Mouse (Mus musculus): Measurements from ENCODE around the gene Olfr1417.

DNA sequence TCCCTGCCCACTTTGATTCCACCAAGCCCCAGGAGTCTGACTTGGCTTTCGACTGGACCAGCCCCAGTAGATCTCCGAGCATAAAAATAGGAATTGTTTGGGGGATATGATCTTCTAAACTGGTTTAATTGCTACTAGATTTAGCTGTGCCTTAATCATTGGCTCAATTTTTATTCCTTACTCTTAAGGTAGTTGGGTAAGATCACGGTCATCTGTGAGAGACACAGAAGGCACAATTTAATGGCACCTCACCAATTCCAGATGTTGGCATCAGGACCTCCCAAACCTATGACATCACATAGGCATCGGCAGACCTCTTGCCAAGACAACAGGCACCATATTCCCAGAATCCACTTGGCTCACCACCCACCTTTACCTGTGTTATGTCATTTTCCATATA is at the start of gene Olfr1417:
- no peak for TF ChIP-seq EP300 (IDR thresholded peaks at IDR 0.05; ENCODE audit: low read depth)
- no peak for TF ChIP-seq CTCF (IDR thresholded peaks at IDR 0.05; ENCODE audit: low read depth)
